In genomic region chr6:93076681-93077080, GRCm38 (mm10) we compare ENCODE assay signal across 29 mouse cellular contexts.
"Had no signal": no experiment of that assay in that cellular context is flagged by ENCODE, and none has a peak within 500 bp of the region (broad histone marks: within the 10 kb centered on the region; RNA-seq: fewer than 3 reads in every experiment).

No protein-coding gene starts in this region.

- H3K4me3 ChIP-seq: limb, embryonic 10.5 days; limb, embryonic 12.5 days; limb, embryonic 13.5 days; limb, embryonic 15.5 days; liver, embryonic 12.5 days; liver, embryonic 13.5 days; liver, embryonic 15.5 days; lung, embryonic 15.5 days; megakaryocyte, embryonic 14.5 days; midbrain, embryonic 10.5 days; midbrain, embryonic 12.5 days; midbrain, embryonic 13.5 days; midbrain, embryonic 15.5 days; myocyte; neural tube, embryonic 12.5 days had no signal

- DNase-seq: left cerebral cortex, postnatal 4 days; liver; liver, embryonic 13.5 days; liver, postnatal 0 days; lung, adult 18-20 months; lung, adult 2 months; lung, embryonic 14.5 days; lung, postnatal 14 days; lung, postnatal 4 days; midbrain, embryonic 14.5 days had no signal

- H3K9ac ChIP-seq: limb, embryonic 12.5 days; limb, embryonic 13.5 days; limb, embryonic 15.5 days; liver, embryonic 12.5 days; liver, embryonic 13.5 days; liver, embryonic 14.5 days; liver, embryonic 15.5 days; liver, postnatal 0 days; lung, embryonic 14.5 days; lung, embryonic 15.5 days; midbrain, embryonic 12.5 days; midbrain, embryonic 13.5 days; midbrain, embryonic 15.5 days; neural tube, embryonic 12.5 days had no signal

- H3K4me2 ChIP-seq: limb, embryonic 12.5 days; limb, embryonic 13.5 days; limb, embryonic 15.5 days; liver, embryonic 11.5 days; liver, embryonic 12.5 days; liver, embryonic 13.5 days; liver, embryonic 15.5 days; lung, embryonic 14.5 days; lung, embryonic 15.5 days; midbrain, embryonic 11.5 days; midbrain, embryonic 12.5 days; midbrain, embryonic 13.5 days; midbrain, embryonic 15.5 days; neural tube, embryonic 12.5 days had no signal

- H3K9me3 ChIP-seq: limb, embryonic 10.5 days; limb, embryonic 12.5 days; limb, embryonic 13.5 days; limb, embryonic 15.5 days; liver, embryonic 12.5 days; liver, embryonic 13.5 days; liver, embryonic 15.5 days; lung, embryonic 15.5 days; midbrain, embryonic 10.5 days; midbrain, embryonic 12.5 days; midbrain, embryonic 13.5 days; midbrain, embryonic 15.5 days; neural tube, embryonic 12.5 days had no signal

- ATAC-seq: liver, embryonic 12.5 days; midbrain, embryonic 13.5 days; midbrain, embryonic 15.5 days; midbrain, embryonic 16.5 days had no signal

- H3K27ac ChIP-seq: limb, embryonic 10.5 days; limb, embryonic 12.5 days; limb, embryonic 13.5 days; limb, embryonic 15.5 days; liver, embryonic 12.5 days; liver, embryonic 13.5 days; liver, embryonic 14.5 days; liver, embryonic 15.5 days; lung, embryonic 15.5 days; macrophage; midbrain, embryonic 10.5 days; midbrain, embryonic 12.5 days; midbrain, embryonic 13.5 days; midbrain, embryonic 15.5 days; neural tube, embryonic 12.5 days had no signal

- H3K27me3 ChIP-seq: limb, embryonic 12.5 days; limb, embryonic 13.5 days; limb, embryonic 15.5 days; liver, embryonic 12.5 days; liver, embryonic 13.5 days; liver, embryonic 15.5 days; lung, embryonic 15.5 days; megakaryocyte, embryonic 14.5 days; midbrain, embryonic 12.5 days; midbrain, embryonic 13.5 days; midbrain, embryonic 15.5 days; neural tube, embryonic 12.5 days had no signal

- H3K36me3 ChIP-seq: limb, embryonic 10.5 days; limb, embryonic 12.5 days; limb, embryonic 13.5 days; limb, embryonic 15.5 days; liver, embryonic 12.5 days; liver, embryonic 13.5 days; liver, embryonic 15.5 days; lung, embryonic 15.5 days; midbrain, embryonic 10.5 days; midbrain, embryonic 12.5 days; midbrain, embryonic 13.5 days; midbrain, embryonic 15.5 days; neural tube, embryonic 12.5 days had no signal

- H3K4me1 ChIP-seq: limb, embryonic 10.5 days; limb, embryonic 12.5 days; liver, embryonic 12.5 days; liver, embryonic 13.5 days; liver, embryonic 15.5 days; megakaryocyte, embryonic 14.5 days; midbrain, embryonic 10.5 days; midbrain, embryonic 12.5 days; midbrain, embryonic 13.5 days; midbrain, embryonic 15.5 days; neural tube, embryonic 12.5 days had no signal
